13 mouse cellular contexts compared by ENCODE assay signal in genomic region chr14:31232404-31233069, GRCm38 (mm10). TPM values are rescaled to one million over a fixed set of nuclear protein-coding genes. Genes with fewer than 3 reads are reported as not detected.
DNase-seq lines count a peak whose midpoint lies in the region; ATAC-seq lines count a peak whose summit lies in the region.
"Had no signal": no experiment of that assay in that cellular context is flagged by ENCODE, and none has a peak within 500 bp of the region (broad histone marks: within the 10 kb centered on the region; RNA-seq: fewer than 3 reads in every experiment).

No protein-coding gene starts in this region.

- H3K9ac ChIP-seq in heart, embryonic 11.5 days (ENCODE audit: low read depth, low read length), result no peak overlapping the region; the same call in 1 of the 2 replicates
- H3K9ac ChIP-seq in lung, embryonic 15.5 days, result no peak overlapping the region
- H3K9ac ChIP-seq in heart, embryonic 14.5 days (ENCODE audit: low read length), result no peak overlapping the region
- H3K9ac ChIP-seq: liver, embryonic 14.5 days had no signal

- ATAC-seq in heart, embryonic 11.5 days (replicated peaks; ENCODE audit: insufficient number of reproducible peaks, low FRiP score, low TSS enrichment), result no peak
- ATAC-seq in lung, embryonic 15.5 days (ENCODE audit: borderline replicate concordance, extremely low read depth, low FRiP score, low TSS enrichment), result no peak
- no peak for ATAC-seq in heart, embryonic 14.5 days (ENCODE audit: insufficient number of reproducible peaks, insufficient read depth, low FRiP score, low read depth)
- ATAC-seq in megakaryocyte, adult 5-6 weeks (ENCODE audit: poor library complexity, severe bottlenecking), result no peak
- ATAC-seq: inflammation-experienced regulatory T-cells, adult 6 months had no signal

- DNase-seq in heart, adult 8-10 months (ENCODE audit: low spot score), result peak; percentile 66
- DNase-seq in lung, postnatal 14 days, result no peak
- peak; percentile 34 for DNase-seq in heart, postnatal 4 days
- DNase-seq: cerebellum, postnatal 10 days; gastrocnemius, postnatal 10 days; thymus, adult 18-20 months had no signal

- H3K4me3 ChIP-seq in heart, embryonic 11.5 days (ENCODE audit: low read depth, low read length), result no peak overlapping the region
- no peak overlapping the region for H3K4me3 ChIP-seq in lung, embryonic 15.5 days
- H3K4me3 ChIP-seq in heart, embryonic 14.5 days (ENCODE audit: control insufficient read depth in 1 of 2, insufficient read depth in 1 of 2, low read depth in 1 of 2, low read length in 2 of 2), result no peak overlapping the region
- H3K4me3 ChIP-seq: midbrain, embryonic 10.5 days had no signal

- no peaks in the 10 kb centered on the region for H3K27me3 ChIP-seq in heart, embryonic 11.5 days (ENCODE audit: control insufficient read depth, insufficient read depth, low read length)
- H3K27me3 ChIP-seq in lung, embryonic 15.5 days, result no peaks in the 10 kb centered on the region
- no peaks in the 10 kb centered on the region for H3K27me3 ChIP-seq in heart, embryonic 14.5 days (ENCODE audit: control insufficient read depth, insufficient read depth, low read length)

- H3K36me3 ChIP-seq in heart, embryonic 11.5 days (ENCODE audit: control insufficient read depth, insufficient read depth, low read length), result no peaks in the 10 kb centered on the region
- H3K36me3 ChIP-seq in lung, embryonic 15.5 days, result no peaks in the 10 kb centered on the region
- no peaks in the 10 kb centered on the region for H3K36me3 ChIP-seq in heart, embryonic 14.5 days (ENCODE audit: control insufficient read depth, insufficient read depth, low read length)
- H3K36me3 ChIP-seq: midbrain, embryonic 10.5 days had no signal

- WGBS in heart, embryonic 11.5 days (ENCODE audit: insufficient replicate concordance), result 66% methylated on average over 13 of the region's 13 CpGs
- 66% methylated on average over 13 of the region's 13 CpGs for WGBS in lung, embryonic 15.5 days
- 69% methylated on average over 13 of the region's 13 CpGs for WGBS in heart, embryonic 14.5 days

- H3K9me3 ChIP-seq in heart, embryonic 11.5 days (replicated peaks; ENCODE audit: control insufficient read depth, low read length), result no peaks in the 10 kb centered on the region
- no peaks in the 10 kb centered on the region for H3K9me3 ChIP-seq in lung, embryonic 15.5 days
- no peaks in the 10 kb centered on the region for H3K9me3 ChIP-seq in heart, embryonic 14.5 days (ENCODE audit: control insufficient read depth, low read length)
- H3K9me3 ChIP-seq: midbrain, embryonic 10.5 days had no signal

- no peak overlapping the region for H3K4me2 ChIP-seq in heart, embryonic 11.5 days
- no peak overlapping the region for H3K4me2 ChIP-seq in lung, embryonic 15.5 days
- no peak overlapping the region for H3K4me2 ChIP-seq in heart, embryonic 14.5 days (ENCODE audit: low read length)

- no peak overlapping the region for H3K27ac ChIP-seq in heart, embryonic 11.5 days (ENCODE audit: low read depth, low read length)
- H3K27ac ChIP-seq in lung, embryonic 15.5 days, result peak overlapping the region; percentile 65
- peak overlapping the region; percentile 41 to 55; a peak in 3 of 4 replicates for H3K27ac ChIP-seq in heart, embryonic 14.5 days (replicated peaks in 1 of 2; ENCODE audit: control insufficient read depth in 1 of 2, insufficient read depth in 1 of 2, low read depth in 2 of 2, low read length in 2 of 2)
- H3K27ac ChIP-seq: liver, embryonic 14.5 days; midbrain, embryonic 10.5 days had no signal

- H3K4me1 ChIP-seq in heart, embryonic 11.5 days (ENCODE audit: control insufficient read depth, insufficient read depth, low read length), result peaks cover 20% of the 10 kb centered on the region
- H3K4me1 ChIP-seq in lung, embryonic 15.5 days, result peaks cover 43% of the 10 kb centered on the region
- peaks cover 37 to 42% of the 10 kb centered on the region in 2 experiments for H3K4me1 ChIP-seq in heart, embryonic 14.5 days (ENCODE audit: control insufficient read depth in 2 of 2, insufficient read depth in 2 of 2, low read length in 2 of 2)

RNA-seq across cellular contexts. Expression of gene Sema3g, which starts 14.9 kb away (rescaled TPM):
- 10 to 100 TPM; 12.3 to 14.2 (median 13.2) TPM for total RNA-seq in heart, adult 8-10 months (2022)
- 0.03 and 0.08 TPM in 2 replicates for polyA plus RNA-seq in heart, embryonic 11.5 days (2014; fragmentation: Nextera tagmentation; extraction: Ambion mirVana)
- polyA plus RNA-seq in lung, embryonic 15.5 days (2015; fragmentation: Nextera tagmentation; extraction: Ambion mirVana), result 2.1 and 2.5 TPM in 2 replicates
- polyA plus RNA-seq in heart, embryonic 14.5 days (2014; fragmentation: Nextera tagmentation; extraction: Ambion mirVana), result 0.23 and 0.26 TPM in 2 replicates
- 10 to 100 TPM in 1 of 2 experiments, 1 to 10 TPM in 1; 9.2 to 11.4 TPM for total RNA-seq in heart, postnatal 4 days (2021)
- total RNA-seq in megakaryocyte, adult 5-6 weeks (2015), result not detected in 2 replicates
- not detected in 2 replicates for total RNA-seq in megakaryocyte, adult 5-6 weeks (2017)
- polyA plus RNA-seq: inflammation-experienced regulatory T-cells, adult 6 months had no signal

RNA-seq across cellular contexts. Expression of gene Nisch, which starts 15.8 kb away (rescaled TPM):
- total RNA-seq in heart, adult 8-10 months (2022), result 100 to 1,000 TPM; 129 to 142 (median 131) TPM
- polyA plus RNA-seq in heart, embryonic 11.5 days (2014; fragmentation: Nextera tagmentation; extraction: Ambion mirVana), result 286 and 325 TPM in 2 replicates
- polyA plus RNA-seq in lung, embryonic 15.5 days (2015; fragmentation: Nextera tagmentation; extraction: Ambion mirVana), result 387 and 413 TPM in 2 replicates
- polyA plus RNA-seq in heart, embryonic 14.5 days (2014; fragmentation: Nextera tagmentation; extraction: Ambion mirVana), result 308 and 317 TPM in 2 replicates
- total RNA-seq in heart, postnatal 4 days (2021), result 100 to 1,000 TPM; 301 to 310 TPM
- 74.8 and 95.0 TPM in 2 replicates for total RNA-seq in megakaryocyte, adult 5-6 weeks (2015)
- total RNA-seq in megakaryocyte, adult 5-6 weeks (2017), result 65.6 and 79.0 TPM in 2 replicates

RNA-seq across cellular contexts. Expression of gene Phf7, which starts 18.6 kb away (rescaled TPM):
- total RNA-seq in heart, adult 8-10 months (2022), result 1 to 10 TPM; 3.2 to 5.2 (median 4.2) TPM
- polyA plus RNA-seq in heart, embryonic 11.5 days (2014; fragmentation: Nextera tagmentation; extraction: Ambion mirVana), result 7.4 and 8.7 TPM in 2 replicates
- polyA plus RNA-seq in lung, embryonic 15.5 days (2015; fragmentation: Nextera tagmentation; extraction: Ambion mirVana), result 13.2 and 14.8 TPM in 2 replicates
- polyA plus RNA-seq in heart, embryonic 14.5 days (2014; fragmentation: Nextera tagmentation; extraction: Ambion mirVana), result 9.4 and 9.6 TPM in 2 replicates
- total RNA-seq in heart, postnatal 4 days (2021), result 1 to 10 TPM; 5.5 to 6.4 TPM
- 12.5 and 14.3 TPM in 2 replicates for total RNA-seq in megakaryocyte, adult 5-6 weeks (2015)
- total RNA-seq in megakaryocyte, adult 5-6 weeks (2017), result 9.8 and 13.4 TPM in 2 replicates

RNA-seq across cellular contexts. Expression of gene Bap1, which starts 18.7 kb away (rescaled TPM):
- total RNA-seq in heart, adult 8-10 months (2022), result 10 to 100 TPM; 42.1 to 46.9 (median 43.1) TPM
- polyA plus RNA-seq in heart, embryonic 11.5 days (2014; fragmentation: Nextera tagmentation; extraction: Ambion mirVana), result 52.5 and 57.8 TPM in 2 replicates
- 83.0 and 83.4 TPM in 2 replicates for polyA plus RNA-seq in lung, embryonic 15.5 days (2015; fragmentation: Nextera tagmentation; extraction: Ambion mirVana)
- polyA plus RNA-seq in heart, embryonic 14.5 days (2014; fragmentation: Nextera tagmentation; extraction: Ambion mirVana), result 47.6 TPM in 2 replicates
- total RNA-seq in heart, postnatal 4 days (2021), result 10 to 100 TPM; 54.4 to 54.8 TPM
- total RNA-seq in megakaryocyte, adult 5-6 weeks (2015), result 14.0 and 15.6 TPM in 2 replicates
- 30.4 and 31.8 TPM in 2 replicates for total RNA-seq in megakaryocyte, adult 5-6 weeks (2017)

RNA-seq across cellular contexts. Expression of gene Tnnc1, which starts 24.4 kb away (rescaled TPM):
- 1,000 to 10,000 TPM; 5,856 to 6,611 (median 6,322) TPM for total RNA-seq in heart, adult 8-10 months (2022)
- 3,123 and 3,177 TPM in 2 replicates for polyA plus RNA-seq in heart, embryonic 11.5 days (2014; fragmentation: Nextera tagmentation; extraction: Ambion mirVana)
- 91.8 and 115 TPM in 2 replicates for polyA plus RNA-seq in lung, embryonic 15.5 days (2015; fragmentation: Nextera tagmentation; extraction: Ambion mirVana)
- polyA plus RNA-seq in heart, embryonic 14.5 days (2014; fragmentation: Nextera tagmentation; extraction: Ambion mirVana), result 5,119 and 5,195 TPM in 2 replicates
- 1,000 to 10,000 TPM; 5,292 to 5,773 TPM for total RNA-seq in heart, postnatal 4 days (2021)
- 0.71 TPM in 1 of 2 replicates, not detected in the other for total RNA-seq in megakaryocyte, adult 5-6 weeks (2015)
- not detected in 2 replicates for total RNA-seq in megakaryocyte, adult 5-6 weeks (2017)
- polyA plus RNA-seq: inflammation-experienced regulatory T-cells, adult 6 months had no signal

Comparison
In these comparisons a context has a peak if more than half of its experiments do, and no peak if none do; other contexts are left out.
1. RNA of gene Sema3g, which starts 14.9 kb away (total RNA-seq): 12.3 to 14.2 TPM in heart, adult 8-10 months and 9.2 to 11.4 TPM in heart, postnatal 4 days; not detected in megakaryocyte, adult 5-6 weeks; every median in the first group is over 10 times any median in the second.